Mouse (Mus musculus) stomach, postnatal 0 days (tissue): ENCODE data around the gene Btnl6. TPM values are rescaled to one million over a fixed set of nuclear protein-coding genes. Genes with fewer than 3 reads are reported as not detected.
"Not testable (repeated sequence)": the region's sequence is repeated elsewhere in the genome, so short reads cannot be mapped to it uniquely, and the experiment has no call there.

Source experiments
- ATAC-seq: fragments of 200-750 bp; cut with Nextera tagmentation; 2 replicates; pipeline ENCODE4 v1.8.0; 2017; ENCODE audit not compliant: low FRiP score, low TSS enrichment
- DNase-seq: peaks from one replicate; pipeline ENCODE4 v3.0.0-alpha.2; 2016; ENCODE audit warnings: low spot score
- H3K27ac ChIP-seq: fragments of 300-500 bp; sonication (generic); replicated peaks from 2 replicates; pipeline ENCODE4 v1.5.1; 2014; ENCODE audit warnings: mild to moderate bottlenecking, control low read depth
- H3K27me3 ChIP-seq: fragments of 300-500 bp; sonication (generic); 2 replicates; pipeline ENCODE4 v1.6.1; 2014; ENCODE audit warnings: low read length; ENCODE audit not compliant: control insufficient read depth, insufficient read depth
- H3K36me3 ChIP-seq: fragments of 300-500 bp; sonication (generic); 2 replicates; pipeline ENCODE4 v1.6.1; 2014; ENCODE audit warnings: low read length, mixed read lengths; ENCODE audit not compliant: control insufficient read depth, insufficient read depth
- H3K4me1 ChIP-seq: fragments of 300-500 bp; sonication (generic); replicated peaks from 2 replicates; pipeline ENCODE4 v1.6.1; 2014; ENCODE audit warnings: antibody characterized with exemption; ENCODE audit not compliant: control insufficient read depth, insufficient read depth
- H3K4me2 ChIP-seq: fragments of 300-500 bp; sonication (generic); replicated peaks from 2 replicates; pipeline ENCODE4 v1.6.1; 2014; ENCODE audit warnings: low read depth, mild to moderate bottlenecking, control low read depth, moderate library complexity
- H3K4me3 ChIP-seq: fragments of 300-500 bp; sonication (generic); 2 replicates; pipeline ENCODE4 v1.5.1; 2014; ENCODE audit warnings: low read depth, low read length, control low read depth
- H3K9ac ChIP-seq: fragments of 300-500 bp; sonication (generic); 2 replicates; pipeline ENCODE4 v1.6.1; 2014; ENCODE audit warnings: mild to moderate bottlenecking, low read length, control low read depth, mixed read lengths
- H3K9me3 ChIP-seq: fragments of 300-500 bp; sonication (generic); 2 replicates; pipeline ENCODE4 v1.6.1; 2016; ENCODE audit warnings: low read length; ENCODE audit not compliant: control insufficient read depth
- CTCF ChIP-seq: IDR thresholded peaks from 2 replicates; pipeline ENCODE4 v1.5.1; 2016; ENCODE audit warnings: antibody characterized with exemption, low read depth, mild to moderate bottlenecking, moderate library complexity
- EP300 ChIP-seq: optimal IDR thresholded peaks from 2 replicates; pipeline ENCODE3; 2016; ENCODE audit warnings: antibody characterized with exemption
- WGBS: fragments of 180-500 bp; shearing (Covaris S2); extraction: QIAGEN DNeasy Blood & Tissue Kit; methylation state at CpG from one replicate; pipeline ENCODE4 v1.1.7; 2014; 5-methylcytosine and 5-hydroxymethylcytosine counted together
- polyA plus RNA-seq: library from polyadenylated mRNA; unstranded; fragments of >200 nt; fragmentation: Nextera tagmentation; extraction: Ambion mirVana; gene quantifications from 2 replicates; pipeline ENCODE4 v1.2.1, GENCODE M21; 2015

Gene Btnl6
- polyA plus RNA-seq, 1 experiment from 2014 or later, result 1.1 TPM

GRCm38 (mm10) chr17:34549843-34550242 is 32.7 kb upstream of the Btnl6 start:
- Histone ChIP-seq H3K27ac (no peak overlapping the region), H3K36me3 (no peaks in the 10 kb centered on the region), H3K9me3 (no peaks in the 10 kb centered on the region), H3K4me1 (no peaks in the 10 kb centered on the region), H3K9ac (no peak overlapping the region), H3K27me3 (no peaks in the 10 kb centered on the region), H3K4me3 (no peak overlapping the region), H3K4me2 (no peak overlapping the region)
- 69% methylated on average over 2 of the region's 2 CpGs for WGBS
- DNase-seq (no peak), ATAC-seq (no peak)
- no peak for TF ChIP-seq EP300
- no peak for TF ChIP-seq CTCF

- Histone ChIP-seq H3K36me3 (no peaks in the 10 kb centered on the region), H3K27me3 (no peaks in the 10 kb centered on the region), H3K9ac (no peak overlapping the region), H3K27ac (no peak overlapping the region), H3K4me3 (no peak overlapping the region), H3K4me2 (no peak overlapping the region), H3K9me3 (no peaks in the 10 kb centered on the region), H3K4me1 (no peaks in the 10 kb centered on the region)
- 81% methylated on average over 3 of the region's 3 CpGs for WGBS
- DNase-seq (no peak), ATAC-seq (no peak)
- no peak for TF ChIP-seq CTCF
- no peak for TF ChIP-seq EP300
Observed at GRCm38 (mm10) chr17:34549156-34549555, 32.0 kb upstream of the Btnl6 start.

- WGBS, result 94% methylated on average over 4 of the region's 4 CpGs
- TF ChIP-seq CTCF (no peak), EP300 (no peak)
- no peak for ATAC-seq
- H3K9ac ChIP-seq, result no peak overlapping the region
- H3K4me2 ChIP-seq, result no peak overlapping the region
- no peaks in the 10 kb centered on the region for H3K27me3 ChIP-seq
- no peak for DNase-seq
- no peaks in the 10 kb centered on the region for H3K4me1 ChIP-seq
- no peaks in the 10 kb centered on the region for H3K36me3 ChIP-seq
- H3K9me3 ChIP-seq, result no peaks in the 10 kb centered on the region
- no peak overlapping the region for H3K4me3 ChIP-seq
- H3K27ac ChIP-seq, result no peak overlapping the region
Observed at GRCm38 (mm10) chr17:34547601-34548000, 30.4 kb upstream of the Btnl6 start.

- H3K36me3 ChIP-seq, result no peaks in the 10 kb centered on the region
- no peak overlapping the region for H3K4me2 ChIP-seq
- H3K27ac ChIP-seq, result no peak overlapping the region
- ATAC-seq (no peak), DNase-seq (no peak)
- no peaks in the 10 kb centered on the region for H3K27me3 ChIP-seq
- H3K4me3 ChIP-seq, result no peak overlapping the region
- H3K9me3 ChIP-seq, result no peaks in the 10 kb centered on the region
- WGBS, result 80% methylated on average over 1 of the region's 1 CpGs
- H3K4me1 ChIP-seq, result no peaks in the 10 kb centered on the region
- H3K9ac ChIP-seq, result no peak overlapping the region
- TF ChIP-seq CTCF (no peak), EP300 (no peak)
Observed at GRCm38 (mm10) chr17:34546797-34547196, 29.6 kb upstream of the Btnl6 start.

GRCm38 (mm10) chr17:34543567-34543966 is 26.4 kb upstream of the Btnl6 start:
- not testable (repeated sequence) for H3K4me2 ChIP-seq, H3K4me3 ChIP-seq, H3K9me3 ChIP-seq, DNase-seq, H3K27me3 ChIP-seq, H3K4me1 ChIP-seq, ATAC-seq, H3K27ac ChIP-seq, H3K9ac ChIP-seq, H3K36me3 ChIP-seq
- WGBS, result 97% methylated on average over 12 of the region's 13 CpGs

GRCm38 (mm10) chr17:34532671-34533070 is 15.5 kb upstream of the Btnl6 start:
- Histone ChIP-seq H3K9ac (no peak overlapping the region), H3K27me3 (no peaks in the 10 kb centered on the region), H3K4me2 (no peak overlapping the region), H3K27ac (no peak overlapping the region), H3K4me3 (no peak overlapping the region), H3K4me1 (no peaks in the 10 kb centered on the region), H3K36me3 (no peaks in the 10 kb centered on the region), H3K9me3 (no peaks in the 10 kb centered on the region)
- TF ChIP-seq CTCF (no peak), EP300 (no peak)
- DNase-seq, result no peak
- ATAC-seq, result no peak
- 79% methylated on average over 3 of the region's 3 CpGs for WGBS
